Mouse (Mus musculus) megakaryocyte progenitor cell, adult 5-6 weeks (primary cell): ENCODE results near the gene Pdgfd. TPM values are rescaled to one million over a fixed set of nuclear protein-coding genes. Genes with fewer than 3 reads are reported as not detected.
"Not testable (repeated sequence)": the region's sequence is repeated elsewhere in the genome, so short reads cannot be mapped to it uniquely, and the experiment has no call there.

Experiments
- ATAC-seq: replicated peaks from 2 replicates; pipeline ENCODE4 v1.8.0; 2016; ENCODE audit warnings: mild to moderate bottlenecking, moderate TSS enrichment, inconsistent platforms; ENCODE audit not compliant: poor library complexity
- total RNA-seq, 2 experiments: library from RNA; stranded (forward) in 1 of 2; stranded (reverse) in 1 of 2; fragments of 157-497, 149-512 nt in 1 of 2; fragments of 200-1000 nt in 1 of 2; gene quantifications; 2 replicates each; pipeline versions ENCODE4 v1.2.3 to v1.2.4; 2015 to 2017

The Pdgfd gene
- total RNA-seq (2015) (0.59 and 0.91 TPM in 2 replicates), total RNA-seq (2017) (0.12 and 1.1 TPM in 2 replicates)

GRCm38 (mm10) chr9:6168391-6169037 is at the start of gene Pdgfd:
Gene Pdgfd, plus strand, starts transcription at chr9:6168584.
- ATAC-seq, result peak; percentile 96

DNA sequence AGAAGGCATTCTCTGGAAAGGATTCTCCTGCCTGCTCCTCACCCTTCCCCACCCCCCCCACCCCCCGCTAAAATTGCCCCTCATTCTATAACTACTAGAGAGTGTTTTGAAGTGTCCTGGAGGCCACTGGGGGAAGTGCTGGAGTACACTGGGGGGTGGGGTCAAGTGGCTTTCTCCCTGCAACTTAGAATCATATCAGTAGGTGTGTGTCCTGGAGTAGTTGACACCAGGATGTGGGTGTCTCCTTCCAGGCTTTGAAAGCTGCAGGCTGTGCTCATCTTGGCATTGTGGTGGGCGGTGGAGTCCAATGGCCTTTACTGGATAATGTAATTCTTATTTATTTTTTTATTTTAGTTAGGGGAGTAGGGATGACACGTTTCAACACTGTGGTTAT is 651 bp downstream of the Pdgfd start:
- peak; percentile 74 for ATAC-seq

GRCm38 (mm10) chr9:6170962-6171361 is 2.6 kb downstream of the Pdgfd start:
- ATAC-seq, result no peak

DNA sequence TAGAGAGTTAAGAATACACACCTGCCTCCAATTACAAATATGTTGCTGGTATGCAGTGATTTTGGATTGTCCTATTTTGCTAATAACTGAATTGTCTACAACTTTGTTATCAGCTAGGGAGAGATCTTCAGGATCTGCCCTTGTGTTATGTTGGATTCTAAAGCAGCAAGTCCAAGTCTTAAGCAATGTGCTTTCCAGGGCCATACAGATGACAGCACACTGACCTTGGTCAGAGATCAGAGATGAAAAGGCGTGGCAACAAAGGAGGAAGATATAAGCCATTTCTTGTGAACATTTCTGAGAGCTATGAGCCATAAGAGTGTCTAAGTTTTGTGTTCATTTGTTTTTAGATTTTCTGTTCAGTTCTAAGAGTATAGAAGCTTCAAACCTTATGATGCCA is 4.9 kb downstream of the Pdgfd start:
- no peak for ATAC-seq

DNA sequence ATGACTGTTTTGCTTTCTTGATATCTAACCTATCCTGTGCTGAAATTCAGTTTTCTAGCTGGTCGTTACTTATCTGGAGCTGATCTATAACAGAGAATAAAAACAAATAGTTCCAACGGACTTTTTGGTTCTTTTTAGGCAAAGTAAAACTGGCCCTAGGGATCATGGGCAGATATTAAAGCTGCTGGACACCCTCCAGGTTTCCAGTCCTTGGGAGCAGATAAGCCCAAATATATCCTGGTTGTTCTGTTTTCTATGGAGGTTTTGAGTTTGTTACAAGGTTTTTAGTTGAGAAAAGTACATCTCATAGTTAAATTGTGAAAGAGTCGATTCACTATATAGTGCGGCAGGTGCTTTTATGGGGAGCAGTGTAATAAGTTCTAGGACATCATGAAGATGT is 7.3 kb downstream of the Pdgfd start:
- ATAC-seq, result no peak

DNA sequence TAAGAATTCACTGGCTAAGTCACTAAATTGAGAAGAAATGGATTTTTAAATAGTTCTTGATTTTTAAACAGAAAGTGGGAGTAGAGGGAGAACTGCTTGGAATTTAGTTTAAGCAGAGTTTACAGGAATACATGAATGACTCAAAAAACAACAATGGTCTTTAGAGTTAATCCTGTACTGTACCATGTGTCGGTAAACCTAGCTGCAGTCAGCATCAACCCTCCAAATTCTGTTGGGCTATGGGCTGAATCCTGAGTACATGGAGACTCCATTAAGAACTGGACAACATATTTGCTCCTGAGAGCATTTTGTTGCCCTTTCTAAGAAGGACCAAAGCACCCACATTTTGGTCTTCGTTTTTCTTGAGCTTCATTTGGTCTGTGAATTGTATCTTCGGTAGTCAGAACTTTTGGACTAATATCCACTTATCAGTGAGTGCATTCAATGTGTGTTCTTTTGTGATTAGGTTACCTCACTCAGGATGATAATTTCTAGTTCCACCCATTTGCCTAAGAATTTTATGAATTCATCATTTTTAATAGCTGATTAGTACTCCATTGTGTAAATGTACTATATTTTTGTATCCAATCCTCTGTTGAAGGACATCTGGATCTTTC is 14.0 kb downstream of the Pdgfd start:
- ATAC-seq, result 0 out of 2 replicates have a peak, but pooled peaks have one; percentile 29

DNA sequence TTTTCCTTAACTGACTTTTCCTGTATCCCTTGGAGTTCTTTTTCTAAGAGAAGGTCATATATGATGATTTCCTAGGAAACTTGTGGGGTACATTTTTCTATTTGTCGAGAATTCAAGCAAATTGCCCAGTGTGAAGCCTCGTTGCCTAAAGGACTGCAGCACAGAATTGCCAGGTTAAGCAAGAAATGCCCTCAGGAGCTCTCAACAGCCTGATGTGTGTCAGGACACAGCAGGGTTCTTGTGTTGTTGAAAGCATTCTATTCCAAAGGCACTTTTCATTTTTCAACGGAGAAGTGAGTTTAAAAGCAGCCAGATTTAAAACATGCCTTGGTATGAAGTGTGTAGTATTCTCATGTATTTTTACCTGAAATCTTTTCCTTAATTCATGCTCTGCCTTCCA is 19.6 kb downstream of the Pdgfd start:
- ATAC-seq, result no peak

GRCm38 (mm10) chr9:6193352-6193751 is 25.0 kb downstream of the Pdgfd start:
- peak; percentile 34; the same call in 1 of the 2 replicates for ATAC-seq

GRCm38 (mm10) chr9:6212862-6213261 is 44.5 kb downstream of the Pdgfd start:
- ATAC-seq, result no peak

DNA sequence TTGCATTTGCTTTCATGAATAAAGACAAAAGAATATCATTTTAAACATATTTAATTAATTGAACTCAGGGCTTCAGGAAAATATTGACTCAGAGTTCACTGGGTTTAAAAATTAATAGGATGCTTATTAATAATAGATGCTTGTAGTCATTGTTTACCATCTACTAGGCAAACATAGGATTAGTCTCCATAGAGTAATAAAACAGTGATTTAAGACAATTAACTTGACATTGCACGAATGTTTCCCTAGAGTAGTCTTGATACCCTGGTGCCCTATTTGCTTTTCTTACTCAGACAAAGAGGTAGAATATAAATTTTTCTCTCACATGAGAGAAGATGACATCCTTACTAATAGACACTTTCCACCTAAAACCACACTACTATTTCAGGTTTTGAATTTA is 49.1 kb downstream of the Pdgfd start:
- no peak for ATAC-seq

- ATAC-seq, result not testable (repeated sequence)
These were observed 67.6 kb downstream of the Pdgfd start for GRCm38 (mm10) chr9:6235982-6236381.

DNA sequence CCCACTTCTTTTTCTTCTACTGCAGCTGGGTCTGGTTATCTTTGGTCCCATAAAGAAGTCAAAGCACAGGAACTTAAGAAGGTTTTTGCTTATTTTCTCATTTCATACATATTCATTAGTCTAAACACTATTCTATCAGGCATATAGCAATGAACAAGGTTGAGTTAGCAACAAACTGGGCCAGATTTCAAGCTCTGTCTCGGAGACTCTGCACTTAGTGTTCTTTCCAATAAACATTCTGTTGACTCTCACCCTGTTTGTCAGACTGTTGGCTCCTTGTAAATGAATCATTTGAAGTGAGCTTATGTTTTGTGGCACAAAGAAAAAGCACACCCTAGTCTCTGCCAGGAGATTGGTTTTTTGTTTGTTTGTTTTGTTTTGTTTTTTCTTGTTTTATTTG is 81.9 kb downstream of the Pdgfd start:
- no peak for ATAC-seq

- ATAC-seq, result no peak
These were observed 83.6 kb downstream of the Pdgfd start for GRCm38 (mm10) chr9:6251990-6252389.

DNA sequence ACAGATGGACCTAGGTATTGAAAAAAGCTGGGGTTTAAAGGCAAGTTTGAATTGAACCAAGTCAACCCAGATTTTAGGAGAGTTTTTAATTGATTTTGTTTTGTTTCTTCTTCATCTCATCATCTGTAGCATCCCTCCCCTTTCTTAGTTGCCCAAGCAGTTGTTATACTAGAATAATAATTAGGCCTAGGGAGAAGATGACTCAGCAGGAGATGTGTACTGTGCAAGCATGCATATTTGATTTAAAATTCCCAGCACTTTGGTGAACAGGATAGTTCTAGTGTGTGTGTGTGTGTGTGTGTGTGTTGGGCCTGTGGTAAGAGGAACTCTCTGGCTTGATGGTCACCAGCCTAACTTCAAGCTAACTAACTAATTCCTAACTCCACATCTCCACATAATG is 88.7 kb downstream of the Pdgfd start:
- ATAC-seq, result no peak

GRCm38 (mm10) chr9:6264820-6265219 is 96.4 kb downstream of the Pdgfd start:
- ATAC-seq, result no peak

- ATAC-seq, result no peak
These were observed 101.5 kb downstream of the Pdgfd start, which contains the start of gene Ddi1 for GRCm38 (mm10) chr9:6269796-6270280. Gene Ddi1, minus strand, starts transcription at chr9:6269846.

DNA sequence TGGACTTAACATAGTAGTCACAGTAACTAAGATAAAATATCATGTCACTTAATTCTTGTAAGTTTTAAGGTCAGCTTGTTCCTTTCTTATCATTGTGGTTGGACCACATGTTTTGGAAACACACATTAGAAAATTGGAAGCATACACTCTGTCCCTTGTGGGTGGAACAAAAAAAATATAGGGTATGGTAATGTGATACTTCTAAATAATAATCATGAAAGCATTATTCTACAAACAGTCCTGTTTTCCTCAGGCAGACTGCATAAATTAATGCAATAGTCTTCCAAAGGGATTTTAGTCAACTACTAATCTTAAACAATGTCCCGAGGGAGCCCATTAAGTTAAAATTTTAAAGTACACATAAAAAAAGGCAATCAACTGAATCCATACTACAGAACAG is 108.0 kb downstream of the Pdgfd start:
- ATAC-seq, result no peak

GRCm38 (mm10) chr9:6277526-6277925 is 109.1 kb downstream of the Pdgfd start:
- no peak for ATAC-seq

- ATAC-seq, result no peak
These were observed 118.4 kb downstream of the Pdgfd start for GRCm38 (mm10) chr9:6286770-6287169.

- ATAC-seq, result no peak
These were observed 120.9 kb downstream of the Pdgfd start for GRCm38 (mm10) chr9:6289211-6289696.

DNA sequence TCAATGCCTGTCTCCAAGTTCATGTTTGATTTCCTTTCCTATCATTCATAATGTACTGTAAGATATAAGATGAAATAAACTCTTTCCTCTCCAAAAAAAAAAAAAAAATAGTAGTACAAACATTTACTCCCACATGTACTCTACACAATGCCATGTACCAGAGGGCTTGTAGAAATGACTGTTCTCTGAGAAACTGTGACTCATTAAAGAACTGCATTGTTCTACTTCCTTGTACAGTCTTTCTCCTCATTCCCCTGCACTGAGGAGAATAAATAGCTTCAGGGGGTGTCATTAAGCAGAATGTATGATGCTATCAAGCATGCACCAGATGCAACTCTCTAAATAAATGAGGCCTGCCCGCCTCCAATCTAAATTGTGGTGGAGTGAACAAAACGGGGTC is 130.2 kb downstream of the Pdgfd start:
- no peak for ATAC-seq

DNA sequence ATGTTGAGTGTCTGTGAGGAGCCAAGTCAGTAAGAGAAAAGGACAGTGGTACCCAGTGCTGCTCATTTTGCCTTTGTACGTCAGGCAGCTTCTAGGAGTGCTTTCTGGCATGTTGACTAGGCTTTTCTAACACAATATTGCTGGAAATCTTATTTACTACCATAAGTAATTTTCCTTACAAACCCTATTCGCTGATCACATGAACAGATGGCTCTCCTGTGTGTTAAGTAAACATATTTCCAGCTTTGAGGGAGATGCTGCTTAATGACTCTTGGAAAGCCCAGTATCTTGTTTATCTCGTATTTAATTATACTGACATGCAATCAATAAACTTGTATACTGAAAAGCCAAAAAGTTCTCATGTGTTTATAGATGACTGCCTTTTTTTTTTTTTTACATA is 133.7 kb downstream of the Pdgfd start:
- no peak for ATAC-seq
